Mouse (Mus musculus) liver, adult 2 months (tissue): ENCODE results near the gene Aqp1.

ENCODE experiments used
- CTCF ChIP-seq: fragments of 200-500 bp; IDR thresholded peaks from 2 replicates; pipeline ENCODE4 v1.5.1; 2011; ENCODE audit warnings: low read depth, low read length, control low read depth
- POLR2A ChIP-seq: fragments of 200-500 bp; IDR thresholded peaks from 2 replicates; pipeline ENCODE4 v1.6.1; 2011; ENCODE audit warnings: low read length, control low read depth; ENCODE audit not compliant: insufficient read depth; ENCODE audit errors: extremely low read depth

DNA sequence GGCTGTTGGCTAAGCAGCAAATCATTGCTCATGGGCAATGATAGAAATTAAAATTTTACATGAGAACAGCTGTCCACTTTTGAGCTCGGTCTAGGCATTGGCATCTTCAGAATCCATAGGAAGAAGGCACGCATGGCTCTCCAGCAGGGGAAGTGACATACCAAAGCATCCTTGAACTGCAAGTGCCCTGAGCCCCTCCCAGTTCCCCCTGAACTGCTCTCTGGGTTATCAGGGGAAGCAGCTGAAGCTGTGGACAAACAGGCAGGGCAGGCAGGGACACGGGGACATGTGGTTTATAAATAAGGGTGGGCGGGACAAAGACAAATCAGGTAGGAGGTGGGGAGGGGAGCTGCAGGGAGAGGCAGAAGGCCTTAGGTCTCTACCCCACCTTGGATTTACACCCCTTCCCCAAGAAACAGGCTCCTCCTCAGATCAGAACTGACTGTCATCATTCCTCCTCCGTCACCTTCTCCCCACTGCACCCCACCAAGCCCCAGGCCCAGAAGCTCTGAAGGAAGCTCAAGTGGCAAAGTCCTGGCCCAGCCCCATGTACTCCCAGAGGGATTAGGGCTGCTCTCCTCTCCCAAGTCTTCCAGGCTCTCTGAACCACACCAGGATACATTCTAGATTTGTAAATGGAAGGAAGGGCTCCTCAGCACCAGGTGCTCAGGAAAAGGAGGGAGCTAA, 19.9 kb downstream of the Aqp1 start:
- no peak for TF ChIP-seq CTCF
- no peak for TF ChIP-seq POLR2A
